Mouse (Mus musculus) v-Abl transformed pro-B cells (cell line): Measurements from ENCODE around the gene Hspa13.

Source experiments
- in situ Hi-C, 2 experiments: fragments of 400-800 bp; cut with MboI; formaldehyde crosslinking; loops; one replicate each; pipeline ENCODE4 v1.15.1; 2025; ENCODE audit not compliant: unreplicated experiment in 2 of 2

Gene Hspa13

DNA sequence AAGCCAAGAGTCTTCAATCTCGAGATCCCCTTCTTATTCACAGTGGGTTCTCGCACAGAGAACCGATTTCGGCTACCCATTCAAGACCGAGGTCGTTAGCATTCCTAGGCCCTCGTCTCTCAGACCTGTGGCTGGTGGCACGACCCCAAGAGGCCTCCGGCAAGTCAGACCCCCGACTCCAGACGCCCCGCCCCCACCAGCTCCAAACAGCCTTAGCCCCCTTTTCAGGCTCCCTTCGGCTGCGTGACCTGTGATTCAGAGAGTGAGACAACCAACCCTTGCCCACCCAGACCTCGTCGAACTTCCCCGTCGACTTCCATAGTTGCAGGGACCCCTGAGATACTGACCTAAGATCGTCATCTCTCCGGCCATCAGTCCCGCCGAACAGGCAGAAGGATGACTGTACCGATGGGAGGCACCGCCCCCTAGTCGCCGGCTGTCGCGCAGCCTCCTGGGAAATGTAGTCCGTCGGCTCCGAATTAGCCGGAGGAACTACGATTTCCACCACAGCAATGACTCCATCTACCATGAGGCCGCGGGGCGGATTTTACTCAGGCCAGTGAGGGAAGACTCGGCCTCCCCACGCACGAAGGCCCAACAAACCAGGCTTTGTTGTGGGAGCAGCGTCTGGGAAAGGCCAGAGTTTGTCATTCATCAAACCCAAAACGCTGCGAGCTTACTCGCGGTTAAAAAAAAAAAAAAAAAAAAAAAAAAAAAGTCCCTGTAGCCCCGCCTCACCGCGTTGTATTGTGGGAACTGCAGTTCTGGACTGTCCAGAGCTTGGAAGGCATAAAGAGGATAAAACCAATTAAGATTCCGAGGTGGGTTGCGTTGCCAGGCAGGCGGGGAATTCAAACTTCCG, at the start of gene Hspa13:
Gene Hspa13, minus strand, starts transcription at position 717 of the 862 bp plus-strand sequence.
- in situ Hi-C loops = loop anchor here in 1 of 2 experiments (5.0 to 10.0 kb wide), 2 partner anchors 611 to 1248 kb away; partner anchors contain the start of gene Usp25

DNA sequence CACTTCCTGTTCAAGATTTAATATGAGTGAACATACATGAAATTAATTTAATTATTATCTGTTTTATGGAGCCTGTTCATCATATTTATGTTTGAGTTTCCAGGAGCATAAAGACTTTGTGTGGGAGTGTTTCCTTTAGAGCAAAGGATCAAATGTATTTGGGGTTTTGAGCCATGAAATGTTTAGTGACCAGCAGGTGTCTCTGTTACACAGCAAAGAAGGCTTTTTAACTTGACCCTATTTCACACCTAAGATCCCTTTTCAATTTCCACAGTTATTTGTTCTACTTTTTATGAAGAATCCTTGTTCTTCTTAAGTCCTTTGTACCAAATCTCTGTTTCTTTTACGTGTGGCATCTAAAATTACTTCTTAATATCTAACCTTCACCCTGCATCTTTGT, 12.4 kb upstream of the Hspa13 start:
- in situ Hi-C loops = loop anchor here (5.0 kb wide), 6 partner anchors 243 to 1238 kb away; partner anchors contain the start of gene Samsn1 (in 1 of the 2)

GRCm38 (mm10) chr16:75773222-75773621, 6.3 kb upstream of the Hspa13 start:
- in situ Hi-C loops = no loop called here

GRCm38 (mm10) chr16:75767250-75768002, 522 bp upstream of the Hspa13 start:
- in situ Hi-C loops = loop anchor here in 1 of 2 experiments (5.0 to 10.0 kb wide), 2 partner anchors 610 to 1247 kb away; partner anchors contain the start of gene Usp25

- in situ Hi-C loops = no loop called here
Measured at GRCm38 (mm10) chr16:75752876-75753275, 14.0 kb downstream of the Hspa13 start.

DNA sequence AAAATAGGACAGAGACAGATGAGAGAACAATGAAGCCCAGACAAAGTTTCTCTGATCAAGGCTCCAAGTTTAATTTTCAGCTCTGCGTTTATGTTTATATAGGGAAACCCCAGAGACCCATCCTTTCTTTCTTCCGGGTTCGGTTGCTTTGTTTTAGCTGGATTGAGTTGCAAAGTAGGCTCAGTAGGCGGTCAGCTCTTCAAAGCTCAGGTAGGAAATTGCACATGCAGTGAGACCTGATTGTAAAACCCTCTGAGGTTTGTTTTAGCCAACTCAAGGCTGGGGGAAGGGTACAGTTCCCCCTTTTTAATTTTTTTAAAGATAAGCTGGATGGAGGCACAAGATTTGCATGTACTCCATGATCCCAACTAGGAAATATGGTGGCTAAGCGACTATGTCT, 16.8 kb downstream of the Hspa13 start:
- in situ Hi-C loops = no loop called here

DNA sequence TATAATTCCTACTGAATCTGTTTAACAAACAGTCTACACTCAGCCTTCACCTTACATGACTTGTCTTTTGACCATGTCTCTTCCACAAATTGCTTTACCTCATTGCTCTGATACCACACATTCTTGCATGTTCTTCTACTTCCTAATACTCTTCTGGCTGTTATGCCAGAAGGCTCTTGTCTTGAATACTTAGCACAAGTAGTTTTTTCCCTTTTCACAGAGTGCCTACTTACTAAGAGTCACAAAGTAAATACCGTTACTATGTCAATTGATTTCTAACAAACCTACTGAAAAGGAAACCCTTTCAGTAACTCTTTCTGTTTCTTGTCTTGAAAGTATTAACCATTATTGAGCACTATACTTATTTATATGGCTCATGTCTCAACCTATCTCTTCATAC, 18.0 kb downstream of the Hspa13 start:
- in situ Hi-C loops = no loop called here

DNA sequence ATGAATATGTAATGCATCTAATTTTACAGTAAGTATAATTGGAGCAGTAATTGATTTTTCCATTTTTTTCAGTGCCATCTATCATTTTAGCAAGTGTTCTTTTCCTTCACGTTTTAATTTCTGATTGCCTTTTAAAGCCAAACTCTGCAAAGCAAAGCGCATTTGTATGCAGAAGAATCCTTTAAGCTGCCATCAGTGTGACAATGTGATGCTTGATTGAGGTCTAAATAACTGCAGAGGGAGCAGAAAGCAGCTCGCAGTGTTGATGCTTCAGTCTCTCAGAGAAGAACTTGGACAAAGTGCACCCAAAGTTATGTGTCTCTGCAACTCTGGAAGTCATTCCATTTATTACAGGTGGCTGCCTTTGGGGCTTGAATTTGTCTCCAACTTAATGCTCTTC, 22.9 kb downstream of the Hspa13 start:
- in situ Hi-C loops = no loop called here

DNA sequence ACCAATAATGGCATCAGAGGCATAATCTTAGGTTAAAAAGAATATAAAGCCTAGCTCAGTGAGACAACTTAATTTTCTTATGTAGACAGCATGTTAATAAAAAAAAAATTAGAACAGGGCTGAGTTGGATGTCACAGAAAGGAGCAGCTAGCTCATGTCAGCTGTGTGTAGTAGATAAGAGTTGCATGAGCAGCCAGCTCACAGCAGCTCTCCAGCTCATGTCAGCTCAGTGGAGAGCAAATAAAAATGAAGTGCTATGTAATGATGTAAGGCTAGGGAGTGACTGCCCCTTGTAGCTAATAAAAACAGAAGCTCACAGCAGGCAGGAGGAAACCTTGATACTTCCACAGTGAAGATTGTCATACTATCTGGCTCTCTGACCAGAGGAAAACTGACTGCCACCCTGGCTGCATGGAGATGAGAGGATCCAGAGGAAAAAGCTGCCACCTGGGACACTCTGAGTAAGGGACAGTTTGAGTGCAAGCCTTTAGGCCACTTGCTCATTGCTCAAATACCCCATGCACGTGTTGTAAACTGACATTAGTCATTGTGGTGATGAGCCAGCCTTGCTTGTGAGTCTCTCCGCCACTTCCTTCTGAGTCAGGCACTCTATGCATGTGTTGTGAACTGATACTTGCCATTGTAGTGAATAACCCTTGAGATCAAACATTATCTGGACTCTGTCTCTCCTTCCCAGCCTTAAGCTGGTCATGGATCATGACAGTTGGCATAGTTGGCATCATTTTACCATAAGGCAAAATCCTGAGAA, 49.3 kb downstream of the Hspa13 start:
- in situ Hi-C loops = no loop called here

GRCm38 (mm10) chr16:75696176-75696575, 70.7 kb downstream of the Hspa13 start:
- in situ Hi-C loops = loop anchor here in 1 of 2 experiments (5.0 kb wide), 1 partner anchor 436 kb away; no protein-coding TSS in a partner anchor
